Mouse (Mus musculus) cerebellum, adult 11-12 months (tissue): ENCODE data around the gene Degs2.

Experiments
- DNase-seq: peaks from one replicate; pipeline ENCODE4 v3.0.0; 2022

Gene Degs2

GRCm38 (mm10) chr12:108698697-108699471 lies 3.2 kb downstream of the Degs2 start:
- no peak for DNase-seq

DNA sequence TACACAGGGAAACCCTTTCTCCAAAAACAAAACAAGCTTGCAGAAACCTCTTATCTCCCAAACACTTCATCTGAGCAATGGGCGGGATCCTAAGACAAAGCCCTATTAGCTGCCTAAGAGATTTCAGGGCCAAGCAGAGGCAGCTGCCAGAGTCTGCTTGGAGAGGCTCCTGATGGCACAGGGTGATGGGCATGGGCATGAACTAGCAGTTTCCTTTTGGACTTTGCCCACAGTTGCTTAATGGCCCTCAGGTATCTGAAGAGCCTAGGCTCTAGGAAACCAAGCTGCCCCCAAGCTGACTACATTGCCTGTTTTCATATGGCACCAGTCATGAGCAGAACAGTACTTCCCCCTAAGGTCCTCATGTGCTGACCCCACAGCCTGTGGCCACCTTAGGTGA lies 7.9 kb downstream of the Degs2 start:
- no peak for DNase-seq

- DNase-seq: no peak
These were observed 8.5 kb downstream of the Degs2 start for GRCm38 (mm10) chr12:108693592-108693991.

DNA sequence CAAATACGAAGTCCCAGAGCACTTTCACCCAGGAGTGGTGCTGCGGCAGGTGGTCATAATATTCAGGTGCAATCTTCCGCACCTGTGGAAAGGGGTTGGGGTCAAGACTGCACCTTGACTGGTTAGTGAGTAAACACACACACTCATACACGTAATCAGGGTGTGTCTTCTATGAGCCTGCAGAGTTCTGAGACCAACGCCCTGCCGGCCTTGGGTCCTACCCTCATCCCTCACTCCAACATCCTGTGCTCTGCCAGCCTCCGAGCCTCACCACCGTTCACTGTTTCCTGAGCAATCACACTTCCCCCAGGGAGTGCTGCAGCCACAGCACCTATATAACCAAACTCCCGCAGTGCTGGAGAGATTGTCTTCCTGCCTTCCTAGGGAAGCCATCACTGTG lies 11.6 kb downstream of the Degs2 start:
- DNase-seq: no peak

GRCm38 (mm10) chr12:108689167-108689566 lies 12.9 kb downstream of the Degs2 start:
- no peak for DNase-seq

DNA sequence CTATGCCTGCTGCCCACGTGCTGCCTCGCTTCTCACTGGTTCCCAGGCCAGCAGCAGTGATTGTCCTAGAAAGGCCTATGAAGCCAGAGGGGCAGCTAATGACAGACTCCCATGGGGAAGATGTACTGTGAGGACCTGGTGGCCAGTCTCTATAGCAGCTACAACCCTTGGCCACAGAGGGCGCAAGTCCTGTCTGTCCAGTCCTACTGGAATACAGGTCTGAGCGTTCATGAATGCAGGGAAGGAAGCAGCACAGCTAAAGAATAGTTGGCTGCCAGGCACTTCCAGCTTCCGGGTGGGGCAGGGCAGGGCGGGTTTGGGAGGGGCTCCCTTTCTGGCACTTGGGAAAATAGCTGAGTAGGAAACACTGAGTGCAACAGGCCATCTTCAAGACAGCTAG lies 15.2 kb downstream of the Degs2 start:
- no peak for DNase-seq

DNA sequence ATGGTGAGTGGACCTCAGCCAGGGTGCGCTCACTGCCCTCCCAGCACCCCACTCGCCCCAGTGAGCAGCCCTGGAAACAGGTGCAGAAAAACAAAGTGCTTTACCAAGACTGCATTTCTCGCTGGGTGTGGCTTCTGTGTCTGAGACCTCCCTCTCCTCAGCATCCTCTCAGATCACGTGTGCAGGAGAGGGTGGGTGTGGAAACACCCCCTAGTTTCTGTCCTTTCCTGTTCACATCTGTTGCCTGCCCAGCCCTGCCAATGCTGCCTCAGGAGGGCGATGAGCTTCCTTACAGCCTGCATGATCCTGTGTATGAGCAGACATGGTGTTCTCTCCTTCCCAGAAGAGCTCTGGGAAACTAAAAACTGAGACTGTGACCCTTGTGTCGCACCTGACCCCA lies 15.7 kb downstream of the Degs2 start:
- no peak for DNase-seq

GRCm38 (mm10) chr12:108682240-108683023 lies 19.7 kb downstream of the Degs2 start:
- no peak for DNase-seq

GRCm38 (mm10) chr12:108680861-108681260 lies 21.3 kb downstream of the Degs2 start:
- DNase-seq: no peak

- no peak for DNase-seq
These were observed 23.7 kb downstream of the Degs2 start for GRCm38 (mm10) chr12:108678366-108678765.

GRCm38 (mm10) chr12:108677116-108677515 lies 25.0 kb downstream of the Degs2 start:
- no peak for DNase-seq

DNA sequence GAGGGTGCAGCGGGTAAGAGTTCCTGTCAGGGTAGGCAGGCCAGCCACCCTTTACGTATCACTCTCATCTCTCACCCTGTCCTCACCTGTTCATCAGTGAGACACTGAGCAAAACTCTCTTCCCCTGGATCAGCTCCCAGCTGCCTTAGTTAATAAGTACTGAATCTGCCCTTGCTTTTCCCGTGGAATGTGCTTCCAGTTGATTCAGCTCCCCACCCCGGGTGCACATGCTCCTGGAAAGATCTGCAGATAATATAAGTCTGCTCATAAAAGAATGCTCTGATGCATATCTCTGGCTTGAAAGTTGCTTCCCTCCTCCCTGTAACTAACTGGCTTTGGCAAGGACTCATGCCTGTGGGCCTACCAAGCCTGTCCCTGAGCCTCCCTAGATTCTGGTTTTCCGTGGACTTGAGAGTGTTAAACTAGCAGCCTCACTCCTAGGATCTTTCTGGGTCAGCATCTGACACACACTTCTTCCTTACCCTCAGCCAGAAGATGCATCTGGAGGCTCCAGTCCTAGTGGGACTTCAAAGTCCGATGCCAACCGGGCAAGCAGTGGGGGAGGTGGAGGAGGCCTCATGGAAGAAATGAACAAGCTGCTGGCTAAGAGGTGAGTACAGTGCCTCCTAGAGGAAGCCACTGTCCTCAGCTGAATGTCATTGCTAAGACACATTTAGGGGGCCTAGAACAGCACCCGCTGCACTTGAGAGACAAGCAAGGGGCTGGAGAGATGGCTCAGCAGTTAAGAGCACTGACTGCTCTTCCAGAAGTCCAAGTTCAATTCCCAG lies 26.3 kb downstream of the Degs2 start:
- DNase-seq: no peak

DNA sequence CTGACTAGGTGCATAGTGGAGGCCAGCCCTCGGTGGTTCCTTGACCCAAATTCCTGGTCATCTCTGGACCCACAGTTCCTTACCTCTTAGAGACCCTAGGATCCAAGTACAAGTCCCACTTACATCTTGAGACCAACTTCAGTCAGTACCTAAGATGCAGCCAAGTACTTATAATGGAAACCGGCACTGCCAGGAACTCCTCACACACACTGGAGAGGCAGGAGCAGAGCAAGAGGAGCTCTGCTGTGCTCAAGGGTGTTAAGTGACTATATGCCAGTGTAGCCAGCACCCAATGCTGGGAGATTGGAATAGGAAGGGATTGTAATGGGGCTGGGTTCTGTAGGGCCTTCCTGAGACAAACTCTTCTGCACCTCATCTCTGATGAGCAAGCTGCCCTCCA lies 27.2 kb downstream of the Degs2 start:
- DNase-seq: no peak

DNA sequence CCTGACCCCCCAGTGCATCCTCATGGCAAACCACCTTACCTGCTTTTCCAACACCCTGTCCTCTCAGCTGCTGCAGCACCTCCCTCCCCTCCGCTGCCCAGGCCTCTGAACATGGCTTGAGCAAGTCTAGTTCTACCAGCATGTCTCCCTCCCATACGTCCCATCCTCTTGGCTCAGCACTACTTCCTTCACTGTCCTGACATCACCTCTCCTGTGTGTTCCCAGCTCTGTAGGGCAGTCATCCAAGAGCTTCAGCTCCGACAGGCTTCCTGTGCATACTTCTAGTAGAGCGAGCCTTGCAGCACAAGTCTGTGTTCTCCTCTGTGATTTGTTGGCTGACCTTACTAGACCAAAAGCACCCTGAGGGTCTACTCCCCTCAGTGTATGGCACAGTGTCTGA lies 27.6 kb downstream of the Degs2 start:
- peak; percentile 64 for DNase-seq

DNA sequence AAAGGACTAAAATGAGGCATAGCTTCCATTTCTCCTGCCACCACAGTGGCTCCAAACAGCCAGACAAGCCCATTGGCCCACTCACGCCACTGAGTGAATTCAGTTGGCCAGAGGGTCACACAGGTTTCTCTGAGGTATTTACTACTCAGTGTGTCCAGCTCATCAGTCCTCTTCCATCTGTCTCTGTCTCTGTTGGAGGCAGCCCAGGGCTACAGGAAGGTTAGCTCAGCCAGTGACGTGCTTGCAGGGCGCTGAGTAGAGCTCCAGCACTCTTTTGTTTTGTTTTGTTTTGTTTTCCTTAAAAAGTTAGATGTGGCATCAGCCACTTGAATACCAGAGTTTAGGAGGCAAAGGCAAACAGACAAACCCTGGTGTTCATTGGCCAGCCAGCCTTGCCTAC lies 28.6 kb downstream of the Degs2 start:
- peak; percentile 29 for DNase-seq

DNA sequence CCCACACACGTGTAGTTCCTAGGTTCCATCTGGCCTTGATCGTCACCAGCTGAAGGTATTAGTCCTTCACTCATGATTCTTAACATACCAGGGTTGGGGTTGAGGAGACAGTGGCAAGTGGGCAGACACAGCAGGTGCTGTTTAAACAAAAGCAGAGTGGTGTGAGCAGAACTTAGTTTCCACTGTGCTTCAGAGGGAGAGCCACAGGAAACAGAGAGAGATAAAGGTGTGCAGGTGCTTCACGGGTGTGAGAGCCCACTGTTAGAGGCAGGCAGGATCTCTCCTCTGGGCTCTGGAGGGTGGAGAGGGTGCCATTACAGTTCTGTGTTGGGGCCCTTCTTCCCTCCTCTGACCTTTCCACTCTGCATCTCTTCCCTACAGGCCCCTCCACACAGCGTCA lies 29.2 kb downstream of the Degs2 start:
- no peak for DNase-seq

GRCm38 (mm10) chr12:108671541-108671940 lies 30.6 kb downstream of the Degs2 start:
- no peak for DNase-seq

DNA sequence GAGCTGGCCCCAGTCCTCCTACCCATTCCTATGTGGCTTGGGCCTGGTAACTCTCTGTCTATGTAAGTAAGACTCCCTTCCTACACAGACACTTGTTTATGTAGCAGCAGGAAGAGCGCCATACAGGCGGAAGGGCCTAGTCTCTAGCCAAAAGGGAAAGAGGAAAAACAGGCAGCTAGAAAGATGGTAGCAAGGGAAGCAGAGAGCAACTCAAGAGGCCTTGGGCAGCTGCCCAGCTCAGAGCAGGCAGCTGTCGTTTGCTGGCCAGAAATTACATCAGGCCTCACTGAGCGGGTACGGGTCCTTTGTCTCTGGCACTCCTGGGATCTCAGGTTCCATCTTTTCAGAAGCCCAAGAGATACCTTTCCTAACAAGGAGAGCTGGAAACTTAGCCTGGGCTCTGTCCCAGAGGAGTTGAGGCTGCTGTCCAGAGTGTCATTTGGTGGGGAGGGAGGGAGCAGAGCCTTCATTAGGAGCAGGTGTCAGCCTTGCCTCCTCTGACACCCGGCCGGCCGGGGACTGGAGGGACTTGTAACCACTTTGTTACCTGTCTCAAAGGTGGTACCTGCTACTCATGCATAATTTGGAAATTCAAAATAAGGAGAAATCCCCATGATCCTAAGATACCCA lies 33.4 kb downstream of the Degs2 start:
- peak; percentile 14 for DNase-seq

GRCm38 (mm10) chr12:108657350-108657749 lies 44.8 kb downstream of the Degs2 start:
- DNase-seq: no peak

DNA sequence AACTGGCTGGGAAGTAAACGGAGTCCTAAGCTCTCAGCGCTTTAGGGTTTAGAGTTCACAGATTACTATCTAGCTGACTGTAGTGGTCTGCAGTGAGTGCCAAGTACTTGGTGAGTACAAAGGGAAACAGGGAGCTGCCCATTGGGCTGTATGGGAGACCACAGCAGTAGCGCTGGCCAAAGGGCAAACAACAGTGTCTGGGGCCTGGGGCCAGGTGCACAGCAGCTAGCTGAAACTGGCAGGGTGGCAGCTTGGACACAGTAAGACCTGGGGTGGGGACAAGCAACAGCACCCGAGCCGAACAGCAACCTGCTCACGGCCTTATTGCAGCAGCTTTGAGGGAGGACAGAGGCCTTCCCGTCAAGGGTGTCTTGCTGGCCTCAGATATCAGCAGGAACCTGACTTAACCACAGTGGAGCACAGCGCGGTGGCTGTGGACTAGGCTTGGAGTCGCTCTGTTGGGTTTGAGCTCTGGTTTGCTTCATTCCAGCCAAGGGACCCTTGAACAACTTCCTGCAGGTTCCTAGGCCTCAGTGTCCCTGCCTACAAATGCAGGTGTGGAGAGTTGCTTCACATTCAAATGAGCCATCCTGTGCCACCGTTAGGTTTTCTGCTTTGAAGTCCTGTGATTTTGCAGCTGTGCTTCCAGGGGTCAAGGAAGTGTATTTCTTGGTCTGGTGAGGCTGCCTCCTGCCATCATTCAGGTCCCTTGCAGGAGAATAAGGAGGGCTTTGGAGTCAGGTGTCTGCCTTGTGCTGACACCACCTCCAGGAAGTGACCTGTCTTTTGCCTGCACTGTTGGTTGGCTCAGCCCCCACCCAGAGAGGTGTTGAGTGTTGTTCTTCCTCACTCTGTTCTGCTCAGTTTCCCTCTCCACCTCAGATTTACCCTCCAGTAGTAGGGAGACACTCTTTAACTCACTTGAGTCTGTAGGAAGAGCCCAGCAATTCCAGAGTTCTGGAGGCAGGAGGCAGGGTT lies 48.5 kb downstream of the Degs2 start:
- DNase-seq: no peak

GRCm38 (mm10) chr12:108651053-108651660 lies 51.0 kb downstream of the Degs2 start:
- no peak for DNase-seq
